Mouse (Mus musculus): ENCODE results near the gene Fgfr2.

DNA sequence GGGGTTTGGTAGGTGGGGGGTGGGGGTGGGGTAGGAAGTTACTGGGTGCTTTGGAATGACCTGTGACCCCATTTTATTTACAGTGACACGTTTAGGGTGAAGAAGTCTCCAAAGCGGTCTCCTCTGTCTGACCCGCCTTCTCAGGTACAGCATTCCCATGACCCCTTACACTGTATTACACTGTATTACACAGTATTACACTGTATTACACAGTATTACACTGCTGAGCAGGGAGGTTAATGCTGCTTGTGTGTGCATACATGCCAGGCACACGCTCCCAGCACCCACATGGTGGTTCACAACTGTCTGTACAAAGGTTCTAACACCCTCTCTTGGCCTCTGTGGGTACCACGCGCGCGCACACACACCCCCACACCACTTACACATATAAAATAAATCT lies 2389.7 kb downstream of the Fgfr2 start:
- TF ChIP-seq CHD2 (IDR thresholded peaks at IDR 0.05; ENCODE audit: low read depth, low read length) (no peak), ZC3H11A (IDR thresholded peaks at IDR 0.05; ENCODE audit: borderline replicate concordance, low read depth, low read length) (no peak), ZNF384 (IDR thresholded peaks at IDR 0.05; ENCODE audit: low read depth, low read length) (no peak), HCFC1 (IDR thresholded peaks at IDR 0.05; ENCODE audit: borderline replicate concordance, insufficient read depth, low read length) (no peak), MAFK (IDR thresholded peaks at IDR 0.05; ENCODE audit: insufficient read depth, low read depth, low read length) (no peak)
